Mouse (Mus musculus) stomach, postnatal 0 days (tissue): ENCODE measurements around the gene Erh. TPM values are rescaled to one million over a fixed set of nuclear protein-coding genes. Genes with fewer than 3 reads are reported as not detected.

Experiments
- ATAC-seq: fragments of 200-750 bp; cut with Nextera tagmentation; 2 replicates; pipeline ENCODE4 v1.8.0; 2017; ENCODE audit not compliant: low FRiP score, low TSS enrichment
- DNase-seq: peaks from one replicate; pipeline ENCODE4 v3.0.0-alpha.2; 2016; ENCODE audit warnings: low spot score
- H3K27ac ChIP-seq: fragments of 300-500 bp; sonication (generic); replicated peaks from 2 replicates; pipeline ENCODE4 v1.5.1; 2014; ENCODE audit warnings: mild to moderate bottlenecking, control low read depth
- H3K27me3 ChIP-seq: fragments of 300-500 bp; sonication (generic); 2 replicates; pipeline ENCODE4 v1.6.1; 2014; ENCODE audit warnings: low read length; ENCODE audit not compliant: control insufficient read depth, insufficient read depth
- H3K36me3 ChIP-seq: fragments of 300-500 bp; sonication (generic); 2 replicates; pipeline ENCODE4 v1.6.1; 2014; ENCODE audit warnings: low read length, mixed read lengths; ENCODE audit not compliant: control insufficient read depth, insufficient read depth
- H3K4me1 ChIP-seq: fragments of 300-500 bp; sonication (generic); replicated peaks from 2 replicates; pipeline ENCODE4 v1.6.1; 2014; ENCODE audit warnings: antibody characterized with exemption; ENCODE audit not compliant: control insufficient read depth, insufficient read depth
- H3K4me2 ChIP-seq: fragments of 300-500 bp; sonication (generic); replicated peaks from 2 replicates; pipeline ENCODE4 v1.6.1; 2014; ENCODE audit warnings: low read depth, mild to moderate bottlenecking, control low read depth, moderate library complexity
- H3K4me3 ChIP-seq: fragments of 300-500 bp; sonication (generic); 2 replicates; pipeline ENCODE4 v1.5.1; 2014; ENCODE audit warnings: low read depth, low read length, control low read depth
- H3K9ac ChIP-seq: fragments of 300-500 bp; sonication (generic); 2 replicates; pipeline ENCODE4 v1.6.1; 2014; ENCODE audit warnings: mild to moderate bottlenecking, low read length, control low read depth, mixed read lengths
- H3K9me3 ChIP-seq: fragments of 300-500 bp; sonication (generic); 2 replicates; pipeline ENCODE4 v1.6.1; 2016; ENCODE audit warnings: low read length; ENCODE audit not compliant: control insufficient read depth
- CTCF ChIP-seq: IDR thresholded peaks from 2 replicates; pipeline ENCODE4 v1.5.1; 2016; ENCODE audit warnings: antibody characterized with exemption, low read depth, mild to moderate bottlenecking, moderate library complexity
- EP300 ChIP-seq: optimal IDR thresholded peaks from 2 replicates; pipeline ENCODE3; 2016; ENCODE audit warnings: antibody characterized with exemption
- WGBS: fragments of 180-500 bp; shearing (Covaris S2); extraction: QIAGEN DNeasy Blood & Tissue Kit; methylation state at CpG from one replicate; pipeline ENCODE4 v1.1.7; 2014; 5-methylcytosine and 5-hydroxymethylcytosine counted together
- polyA plus RNA-seq: library from polyadenylated mRNA; unstranded; fragments of >200 nt; fragmentation: Nextera tagmentation; extraction: Ambion mirVana; gene quantifications from 2 replicates; pipeline ENCODE4 v1.2.1, GENCODE M21; 2015

The Erh gene
- polyA plus RNA-seq, 1 experiment from 2014 or later = 131 TPM

- H3K9me3 ChIP-seq = no peaks in the 10 kb centered on the region
- H3K27me3 ChIP-seq = no peaks in the 10 kb centered on the region
- no peak overlapping the region for H3K9ac ChIP-seq
- no peak for ATAC-seq
- DNase-seq = no peak
- H3K27ac ChIP-seq = no peak overlapping the region
- H3K4me3 ChIP-seq = no peak overlapping the region
- H3K36me3 ChIP-seq = no peaks in the 10 kb centered on the region
- H3K4me2 ChIP-seq = no peak overlapping the region
- no peak for TF ChIP-seq EP300
- TF ChIP-seq CTCF = no peak
- no peaks in the 10 kb centered on the region for H3K4me1 ChIP-seq
- 44% methylated on average over 9 of the region's 9 CpGs for WGBS
These were observed 31.9 kb downstream of the Erh start for GRCm38 (mm10) chr12:80612113-80612791.

GRCm38 (mm10) chr12:80609928-80610327, 34.2 kb downstream of the Erh start:
- Histone ChIP-seq H3K9ac (no peak overlapping the region), H3K4me3 (no peak overlapping the region), H3K9me3 (no peaks in the 10 kb centered on the region), H3K27ac (no peak overlapping the region), H3K4me2 (no peak overlapping the region), H3K27me3 (no peaks in the 10 kb centered on the region), H3K4me1 (no peaks in the 10 kb centered on the region), H3K36me3 (no peaks in the 10 kb centered on the region)
- 59% methylated on average over 3 of the region's 3 CpGs for WGBS
- TF ChIP-seq CTCF (no peak), EP300 (no peak)
- ATAC-seq (no peak), DNase-seq (no peak)

GRCm38 (mm10) chr12:80608576-80608975, 35.6 kb downstream of the Erh start:
- DNase-seq = no peak

GRCm38 (mm10) chr12:80604218-80604617, 39.9 kb downstream of the Erh start:
- Histone ChIP-seq H3K36me3 (no peaks in the 10 kb centered on the region), H3K4me1 (no peaks in the 10 kb centered on the region; the same call in 1 of the 2 replicates), H3K9ac (no peak overlapping the region), H3K27ac (no peak overlapping the region), H3K9me3 (no peaks in the 10 kb centered on the region), H3K27me3 (no peaks in the 10 kb centered on the region), H3K4me2 (no peak overlapping the region), H3K4me3 (no peak overlapping the region)
- TF ChIP-seq EP300 = no peak
- no peak for TF ChIP-seq CTCF
- no peak for ATAC-seq
- WGBS = 85% methylated on average over 2 of the region's 2 CpGs
- no peak for DNase-seq

More at GRCm38 (mm10) chr12:80608576-80608975, 35.6 kb downstream of the Erh start:
- H3K4me1 ChIP-seq = no peaks in the 10 kb centered on the region; the same call in 1 of the 2 replicates
- no peaks in the 10 kb centered on the region for H3K36me3 ChIP-seq
- no peak overlapping the region for H3K4me2 ChIP-seq
- H3K27ac ChIP-seq = no peak overlapping the region
- TF ChIP-seq EP300 (no peak), CTCF (no peak)
- no peaks in the 10 kb centered on the region for H3K27me3 ChIP-seq
- no peak overlapping the region for H3K9ac ChIP-seq
- no peak overlapping the region for H3K4me3 ChIP-seq
- 59% methylated on average over 1 of the region's 1 CpGs for WGBS
- H3K9me3 ChIP-seq = no peaks in the 10 kb centered on the region
- ATAC-seq = no peak

- Histone ChIP-seq H3K9me3 (no peaks in the 10 kb centered on the region), H3K4me2 (no peak overlapping the region), H3K4me1 (no peaks in the 10 kb centered on the region; the same call in 1 of the 2 replicates), H3K27ac (no peak overlapping the region), H3K36me3 (no peaks in the 10 kb centered on the region), H3K9ac (0 out of 2 replicates have a peak overlapping the region, but pooled peaks have one; percentile 0), H3K27me3 (no peaks in the 10 kb centered on the region), H3K4me3 (no peak overlapping the region)
- TF ChIP-seq CTCF (no peak), EP300 (no peak)
- ATAC-seq (peak; percentile 17; the same call in 1 of the 2 replicates), DNase-seq (peak; percentile 68)
- 8% methylated on average over 4 of the region's 4 CpGs for WGBS
These were observed 40.6 kb downstream of the Erh start for GRCm38 (mm10) chr12:80603566-80603965.

- no peaks in the 10 kb centered on the region for H3K9me3 ChIP-seq
- H3K4me2 ChIP-seq = no peak overlapping the region
- H3K4me3 ChIP-seq = no peak overlapping the region
- H3K9ac ChIP-seq = no peak overlapping the region
- no peaks in the 10 kb centered on the region for H3K27me3 ChIP-seq
- 85% methylated on average over 5 of the region's 5 CpGs for WGBS
- TF ChIP-seq EP300 (no peak), CTCF (no peak)
- no peaks in the 10 kb centered on the region for H3K36me3 ChIP-seq
- no peak for DNase-seq
- no peak overlapping the region for H3K27ac ChIP-seq
- no peaks in the 10 kb centered on the region; the same call in 1 of the 2 replicates for H3K4me1 ChIP-seq
- ATAC-seq = no peak
These were observed 41.7 kb downstream of the Erh start for GRCm38 (mm10) chr12:80602432-80602831.
